Mouse (Mus musculus): ENCODE measurements around the gene Enah. TPM values are rescaled to one million over a fixed set of nuclear protein-coding genes. Genes with fewer than 3 reads are reported as not detected.

The Enah gene
- total and polyA plus RNA-seq, 2 experiments: 0.06 to 0.74 TPM

GRCm38 (mm10) chr1:181923384-181923783, 96.4 kb downstream of the Enah start:
- DNase-seq (ENCODE audit: extremely low read depth, low read depth, low spot score): no peak
- no peaks in the 10 kb centered on the region for H3K4me1 ChIP-seq (ENCODE audit: control insufficient read depth, insufficient read depth, low read length)
- H3K79me2 ChIP-seq (ENCODE audit: control insufficient read depth, insufficient read depth, low read length): no peaks in the 10 kb centered on the region
- TF ChIP-seq POLR2A (IDR thresholded peaks at IDR 0.05; ENCODE audit: extremely low read depth, insufficient read depth, low read length) (no peak), CTCF (IDR thresholded peaks at IDR 0.05; ENCODE audit: low read depth, low read length) (no peak)
- no peaks in the 10 kb centered on the region for H3K36me3 ChIP-seq (ENCODE audit: control insufficient read depth, insufficient read depth, low read length)
- no peak overlapping the region for H3K9ac ChIP-seq (ENCODE audit: low read depth, low read length)
- no peaks in the 10 kb centered on the region for H3K27me3 ChIP-seq (ENCODE audit: control insufficient read depth, insufficient read depth, low read length)
- no peak overlapping the region for H3K27ac ChIP-seq (replicated peaks; ENCODE audit: insufficient read depth, low read depth, low read length)
- WGBS: 79% methylated on average over 24 of the region's 24 CpGs
- no peak overlapping the region for H3K4me3 ChIP-seq (ENCODE audit: insufficient read depth, low read depth, low read length)

- no peaks in the 10 kb centered on the region for H3K79me2 ChIP-seq (ENCODE audit: control insufficient read depth, insufficient read depth, low read length)
- H3K9ac ChIP-seq (ENCODE audit: low read depth, low read length): peak overlapping the region; percentile 45; the same call in 1 of the 2 replicates
- H3K36me3 ChIP-seq (ENCODE audit: control insufficient read depth, insufficient read depth, low read length): no peaks in the 10 kb centered on the region
- no peaks in the 10 kb centered on the region for H3K27me3 ChIP-seq (ENCODE audit: control insufficient read depth, insufficient read depth, low read length)
- TF ChIP-seq POLR2A (IDR thresholded peaks at IDR 0.05; ENCODE audit: extremely low read depth, insufficient read depth, low read length) (no peak), CTCF (IDR thresholded peaks at IDR 0.05; ENCODE audit: low read depth, low read length) (0 out of 2 replicates have a peak, but pooled peaks have one; percentile 4)
- H3K27ac ChIP-seq (replicated peaks; ENCODE audit: insufficient read depth, low read depth, low read length): no peak overlapping the region
- no peaks in the 10 kb centered on the region for H3K4me1 ChIP-seq (ENCODE audit: control insufficient read depth, insufficient read depth, low read length)
- WGBS: 69% methylated on average over 37 of the region's 37 CpGs
- no peak for DNase-seq (ENCODE audit: extremely low read depth, low read depth, low spot score)
- peak overlapping the region; percentile 56 for H3K4me3 ChIP-seq (ENCODE audit: insufficient read depth, low read depth, low read length)
Observed at GRCm38 (mm10) chr1:181921580-181922494, 98.0 kb downstream of the Enah start.

- H3K27me3 ChIP-seq (ENCODE audit: control insufficient read depth, insufficient read depth, low read length): no peaks in the 10 kb centered on the region
- WGBS: 97% methylated on average over 7 of the region's 7 CpGs
- TF ChIP-seq CTCF (IDR thresholded peaks at IDR 0.05; ENCODE audit: low read depth, low read length) (no peak), POLR2A (IDR thresholded peaks at IDR 0.05; ENCODE audit: extremely low read depth, insufficient read depth, low read length) (no peak)
- no peak overlapping the region for H3K4me3 ChIP-seq (ENCODE audit: insufficient read depth, low read depth, low read length)
- no peaks in the 10 kb centered on the region for H3K4me1 ChIP-seq (ENCODE audit: control insufficient read depth, insufficient read depth, low read length)
- no peak overlapping the region for H3K27ac ChIP-seq (replicated peaks; ENCODE audit: insufficient read depth, low read depth, low read length)
- H3K79me2 ChIP-seq (ENCODE audit: control insufficient read depth, insufficient read depth, low read length): no peaks in the 10 kb centered on the region
- no peak for DNase-seq (ENCODE audit: extremely low read depth, low read depth, low spot score)
- no peak overlapping the region for H3K9ac ChIP-seq (ENCODE audit: low read depth, low read length)
- no peaks in the 10 kb centered on the region for H3K36me3 ChIP-seq (ENCODE audit: control insufficient read depth, insufficient read depth, low read length)
Observed at GRCm38 (mm10) chr1:181911841-181912240, 107.9 kb downstream of the Enah start.

GRCm38 (mm10) chr1:181901706-181902373, 118.0 kb downstream of the Enah start:
- DNase-seq (ENCODE audit: extremely low read depth, low read depth, low spot score): no peak
- no peak for TF ChIP-seq CTCF (IDR thresholded peaks at IDR 0.05; ENCODE audit: low read depth, low read length)
- TF ChIP-seq POLR2A (IDR thresholded peaks at IDR 0.05; ENCODE audit: extremely low read depth, insufficient read depth, low read length): no peak
- Histone ChIP-seq H3K27ac (replicated peaks; ENCODE audit: insufficient read depth, low read depth, low read length) (no peak overlapping the region), H3K9ac (ENCODE audit: low read depth, low read length) (no peak overlapping the region), H3K4me1 (ENCODE audit: control insufficient read depth, insufficient read depth, low read length) (no peaks in the 10 kb centered on the region), H3K79me2 (ENCODE audit: control insufficient read depth, insufficient read depth, low read length) (no peaks in the 10 kb centered on the region), H3K27me3 (ENCODE audit: control insufficient read depth, insufficient read depth, low read length) (no peaks in the 10 kb centered on the region), H3K36me3 (ENCODE audit: control insufficient read depth, insufficient read depth, low read length) (no peaks in the 10 kb centered on the region), H3K4me3 (ENCODE audit: insufficient read depth, low read depth, low read length) (no peak overlapping the region)
- 88% methylated on average over 11 of the region's 11 CpGs for WGBS

- Histone ChIP-seq H3K9ac (ENCODE audit: low read depth, low read length) (no peak overlapping the region), H3K4me1 (ENCODE audit: control insufficient read depth, insufficient read depth, low read length) (no peaks in the 10 kb centered on the region), H3K4me3 (ENCODE audit: insufficient read depth, low read depth, low read length) (no peak overlapping the region)
Observed at GRCm38 (mm10) chr1:181900846-181901245, 118.9 kb downstream of the Enah start.

More at GRCm38 (mm10) chr1:181900846-181901245, 118.9 kb downstream of the Enah start:
- Histone ChIP-seq H3K36me3 (ENCODE audit: control insufficient read depth, insufficient read depth, low read length) (no peaks in the 10 kb centered on the region), H3K79me2 (ENCODE audit: control insufficient read depth, insufficient read depth, low read length) (no peaks in the 10 kb centered on the region), H3K27ac (replicated peaks; ENCODE audit: insufficient read depth, low read depth, low read length) (no peak overlapping the region), H3K27me3 (ENCODE audit: control insufficient read depth, insufficient read depth, low read length) (no peaks in the 10 kb centered on the region)
- DNase-seq (ENCODE audit: extremely low read depth, low read depth, low spot score): no peak
- TF ChIP-seq POLR2A (IDR thresholded peaks at IDR 0.05; ENCODE audit: extremely low read depth, insufficient read depth, low read length) (no peak), CTCF (IDR thresholded peaks at IDR 0.05; ENCODE audit: low read depth, low read length) (no peak)
- 85% methylated on average over 1 of the region's 1 CpGs for WGBS
